Mouse (Mus musculus): ENCODE results near the gene Btbd11.

Gene Btbd11

GRCm38 (mm10) chr10:85389286-85390139 lies 2.9 kb downstream of the Btbd11 start:
- TF ChIP-seq CTCF (conservative IDR thresholded peaks at IDR 0.05; ENCODE audit: low read length), result no peak
- TF ChIP-seq POU5F1 (IDR thresholded peaks at IDR 0.05; ENCODE audit: borderline replicate concordance, low read length), result no peak
- TF ChIP-seq NANOG (IDR thresholded peaks at IDR 0.05; ENCODE audit: borderline replicate concordance, low read length), result no peak
- Histone ChIP-seq H3K36me3 (ENCODE audit: insufficient read depth, low read length) (no peaks in the 10 kb centered on the region), H3K4me3 (replicated peaks; ENCODE audit: low read length) (peak overlapping the region; percentile 84), H3K27me3 (ENCODE audit: insufficient read depth, low read length) (peaks cover 36% of the 10 kb centered on the region), H3K9me3 (ENCODE audit: low read length) (no peaks in the 10 kb centered on the region), H3K4me1 (replicated peaks; ENCODE audit: low read depth, low read length) (peaks cover 32% of the 10 kb centered on the region)

GRCm38 (mm10) chr10:85393016-85393415 lies 6.4 kb downstream of the Btbd11 start:
- TF ChIP-seq NANOG (IDR thresholded peaks at IDR 0.05; ENCODE audit: borderline replicate concordance, low read length) (no peak), POU5F1 (IDR thresholded peaks at IDR 0.05; ENCODE audit: borderline replicate concordance, low read length) (no peak), CTCF (conservative IDR thresholded peaks at IDR 0.05; ENCODE audit: low read length) (no peak)
- no peak overlapping the region for H3K4me3 ChIP-seq (replicated peaks; ENCODE audit: low read length)
- peaks cover 23% of the 10 kb centered on the region for H3K27me3 ChIP-seq (ENCODE audit: insufficient read depth, low read length)
- peaks cover 26% of the 10 kb centered on the region for H3K4me1 ChIP-seq (replicated peaks; ENCODE audit: low read depth, low read length)
- no peaks in the 10 kb centered on the region for H3K36me3 ChIP-seq (ENCODE audit: insufficient read depth, low read length)
- no peaks in the 10 kb centered on the region for H3K9me3 ChIP-seq (ENCODE audit: low read length)

GRCm38 (mm10) chr10:85394558-85394957 lies 7.9 kb downstream of the Btbd11 start:
- H3K4me1 ChIP-seq (replicated peaks; ENCODE audit: low read depth, low read length), result peaks cover 18% of the 10 kb centered on the region
- peaks cover 8% of the 10 kb centered on the region for H3K27me3 ChIP-seq (ENCODE audit: insufficient read depth, low read length)
- H3K36me3 ChIP-seq (ENCODE audit: insufficient read depth, low read length), result no peaks in the 10 kb centered on the region
- no peak overlapping the region for H3K4me3 ChIP-seq (replicated peaks; ENCODE audit: low read length)
- H3K9me3 ChIP-seq (ENCODE audit: low read length), result no peaks in the 10 kb centered on the region
- no peak for TF ChIP-seq NANOG (IDR thresholded peaks at IDR 0.05; ENCODE audit: borderline replicate concordance, low read length)
- TF ChIP-seq CTCF (conservative IDR thresholded peaks at IDR 0.05; ENCODE audit: low read length), result no peak
- TF ChIP-seq POU5F1 (IDR thresholded peaks at IDR 0.05; ENCODE audit: borderline replicate concordance, low read length), result no peak

- no peaks in the 10 kb centered on the region for H3K27me3 ChIP-seq (ENCODE audit: insufficient read depth, low read length)
- H3K4me3 ChIP-seq (replicated peaks; ENCODE audit: low read length), result no peak overlapping the region
- H3K36me3 ChIP-seq (ENCODE audit: insufficient read depth, low read length), result no peaks in the 10 kb centered on the region
- H3K9me3 ChIP-seq (ENCODE audit: low read length), result no peaks in the 10 kb centered on the region
- TF ChIP-seq POU5F1 (IDR thresholded peaks at IDR 0.05; ENCODE audit: borderline replicate concordance, low read length), result no peak
- TF ChIP-seq NANOG (IDR thresholded peaks at IDR 0.05; ENCODE audit: borderline replicate concordance, low read length), result no peak
- TF ChIP-seq CTCF (conservative IDR thresholded peaks at IDR 0.05; ENCODE audit: low read length), result no peak
- H3K4me1 ChIP-seq (replicated peaks; ENCODE audit: low read depth, low read length), result no peaks in the 10 kb centered on the region
Measured at GRCm38 (mm10) chr10:85411120-85411519, 24.5 kb downstream of the Btbd11 start.

GRCm38 (mm10) chr10:85420851-85421628 lies 34.4 kb downstream of the Btbd11 start:
- H3K4me1 ChIP-seq (replicated peaks; ENCODE audit: low read depth, low read length), result no peaks in the 10 kb centered on the region

GRCm38 (mm10) chr10:85421629-85422012 lies 35.0 kb downstream of the Btbd11 start:
- Histone ChIP-seq H3K9me3 (ENCODE audit: low read length) (peaks cover 6% of the 10 kb centered on the region; the same call in 1 of the 2 replicates), H3K27me3 (ENCODE audit: insufficient read depth, low read length) (no peaks in the 10 kb centered on the region), H3K4me3 (replicated peaks; ENCODE audit: low read length) (no peak overlapping the region), H3K36me3 (ENCODE audit: insufficient read depth, low read length) (no peaks in the 10 kb centered on the region), H3K4me1 (replicated peaks; ENCODE audit: low read depth, low read length) (no peaks in the 10 kb centered on the region)
- TF ChIP-seq NANOG (IDR thresholded peaks at IDR 0.05; ENCODE audit: borderline replicate concordance, low read length), result no peak
- no peak for TF ChIP-seq CTCF (conservative IDR thresholded peaks at IDR 0.05; ENCODE audit: low read length)
- TF ChIP-seq POU5F1 (IDR thresholded peaks at IDR 0.05; ENCODE audit: borderline replicate concordance, low read length), result no peak

More at GRCm38 (mm10) chr10:85420851-85421628, 34.4 kb downstream of the Btbd11 start:
- no peak for TF ChIP-seq CTCF (conservative IDR thresholded peaks at IDR 0.05; ENCODE audit: low read length)
- TF ChIP-seq NANOG (IDR thresholded peaks at IDR 0.05; ENCODE audit: borderline replicate concordance, low read length), result no peak
- no peak for TF ChIP-seq POU5F1 (IDR thresholded peaks at IDR 0.05; ENCODE audit: borderline replicate concordance, low read length)
- no peak overlapping the region for H3K4me3 ChIP-seq (replicated peaks; ENCODE audit: low read length)
- H3K36me3 ChIP-seq (ENCODE audit: insufficient read depth, low read length), result no peaks in the 10 kb centered on the region
- H3K9me3 ChIP-seq (ENCODE audit: low read length), result peaks cover 6% of the 10 kb centered on the region; the same call in 1 of the 2 replicates
- no peaks in the 10 kb centered on the region for H3K27me3 ChIP-seq (ENCODE audit: insufficient read depth, low read length)

- H3K9me3 ChIP-seq (ENCODE audit: low read length), result peaks cover 6% of the 10 kb centered on the region; the same call in 1 of the 2 replicates
- no peaks in the 10 kb centered on the region for H3K36me3 ChIP-seq (ENCODE audit: insufficient read depth, low read length)
- TF ChIP-seq CTCF (conservative IDR thresholded peaks at IDR 0.05; ENCODE audit: low read length) (no peak), NANOG (IDR thresholded peaks at IDR 0.05; ENCODE audit: borderline replicate concordance, low read length) (no peak), POU5F1 (IDR thresholded peaks at IDR 0.05; ENCODE audit: borderline replicate concordance, low read length) (no peak)
- H3K4me3 ChIP-seq (replicated peaks; ENCODE audit: low read length), result no peak overlapping the region
- H3K4me1 ChIP-seq (replicated peaks; ENCODE audit: low read depth, low read length), result no peaks in the 10 kb centered on the region
- no peaks in the 10 kb centered on the region for H3K27me3 ChIP-seq (ENCODE audit: insufficient read depth, low read length)
Measured at GRCm38 (mm10) chr10:85425756-85426155, 39.1 kb downstream of the Btbd11 start.

- H3K27me3 ChIP-seq (ENCODE audit: insufficient read depth, low read length), result peaks cover 9% of the 10 kb centered on the region
- H3K4me3 ChIP-seq (replicated peaks; ENCODE audit: low read length), result no peak overlapping the region
Measured at GRCm38 (mm10) chr10:85437217-85437616, 50.6 kb downstream of the Btbd11 start.

More at GRCm38 (mm10) chr10:85437217-85437616, 50.6 kb downstream of the Btbd11 start:
- H3K9me3 ChIP-seq (ENCODE audit: low read length), result peaks cover 4% of the 10 kb centered on the region; the same call in 1 of the 2 replicates
- TF ChIP-seq CTCF (conservative IDR thresholded peaks at IDR 0.05; ENCODE audit: low read length) (0 out of 2 replicates have a peak, but pooled peaks have one; percentile 7), NANOG (IDR thresholded peaks at IDR 0.05; ENCODE audit: borderline replicate concordance, low read length) (no peak)
- no peaks in the 10 kb centered on the region for H3K4me1 ChIP-seq (replicated peaks; ENCODE audit: low read depth, low read length)
- H3K36me3 ChIP-seq (ENCODE audit: insufficient read depth, low read length), result no peaks in the 10 kb centered on the region

Measured in E14TG2a.4 (cell line).